Mouse (Mus musculus): ENCODE results near the gene Per1. TPM values are rescaled to one million over a fixed set of nuclear protein-coding genes. Genes with fewer than 3 reads are reported as not detected.

Gene Per1
- polyA plus RNA-seq, 1 experiment: 16.3 TPM

DNA sequence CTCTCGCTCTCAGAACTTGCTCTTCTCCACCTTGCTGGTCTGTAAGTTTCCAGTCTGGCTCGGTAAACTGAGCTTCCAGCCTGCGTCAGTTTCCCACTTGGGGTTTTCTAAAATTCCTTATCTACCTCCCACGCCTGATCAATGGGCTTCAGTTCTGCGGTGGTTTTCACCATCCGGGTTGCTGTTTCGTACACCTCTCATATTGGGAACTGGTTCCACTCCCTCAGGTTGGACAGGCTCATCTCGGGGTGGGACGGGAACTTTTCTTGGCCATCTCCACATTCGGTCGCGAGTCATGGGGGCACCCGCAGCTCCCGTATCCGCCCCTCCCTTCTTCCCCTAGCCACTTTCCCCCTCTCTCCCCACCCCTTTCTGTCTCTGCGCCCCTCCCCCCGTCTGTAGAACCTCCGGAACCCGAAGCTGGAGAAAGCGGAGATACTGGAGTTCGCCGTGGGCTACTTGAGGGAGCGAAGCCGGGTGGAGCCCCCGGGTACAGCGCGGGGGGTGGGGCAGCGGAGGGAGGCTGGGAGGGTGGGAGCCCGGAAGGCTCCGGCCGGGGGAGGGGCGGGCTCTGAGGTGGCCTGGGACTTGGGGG, 26.8 kb downstream of the Per1 start:
- TF ChIP-seq CTCF (IDR thresholded peaks at IDR 0.05; ENCODE audit: borderline replicate concordance, extremely low read depth, insufficient read depth, insufficient read length): no peak
- TF ChIP-seq POLR2A (IDR thresholded peaks at IDR 0.05; ENCODE audit: borderline replicate concordance, extremely low read depth, insufficient read depth, insufficient read length, poor library complexity, severe bottlenecking): no peak
- DNase-seq (ENCODE audit: low read depth): peak; percentile 55

DNA sequence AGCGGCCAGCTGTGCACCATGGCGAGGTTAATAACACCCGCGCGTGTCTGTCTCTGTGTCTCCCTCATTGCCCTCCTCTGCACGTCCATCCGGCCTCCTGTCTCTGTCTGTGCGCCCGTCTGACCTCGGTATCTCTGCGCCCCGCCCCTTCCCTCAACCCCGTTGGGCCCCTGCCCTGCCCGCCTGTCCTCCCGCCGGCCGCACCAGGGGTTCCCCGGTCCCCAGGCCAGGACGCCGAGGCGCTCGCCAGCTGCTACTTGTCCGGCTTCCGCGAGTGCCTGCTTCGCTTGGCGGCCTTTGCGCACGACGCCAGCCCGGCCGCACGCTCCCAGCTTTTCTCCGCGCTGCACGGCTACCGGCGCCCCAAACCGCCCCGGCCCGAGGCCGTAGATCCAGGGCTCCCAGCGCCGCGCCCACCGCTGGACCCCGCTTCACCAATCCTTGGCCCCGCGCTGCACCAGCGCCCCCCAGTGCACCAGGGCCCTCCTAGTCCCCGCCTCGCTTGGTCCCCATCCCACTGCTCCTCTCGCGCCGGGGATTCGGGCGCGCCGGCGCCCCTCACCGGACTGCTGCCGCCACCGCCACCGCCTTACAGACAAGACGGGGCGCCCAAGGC, 27.4 kb downstream of the Per1 start, which contains the start of gene 9130213A22Rik:
TSS of gene 9130213A22Rik (minus strand) at position 254 of the 616 bp plus-strand sequence.
- DNase-seq (ENCODE audit: low read depth): peak; percentile 94
- TF ChIP-seq CTCF (IDR thresholded peaks at IDR 0.05; ENCODE audit: borderline replicate concordance, extremely low read depth, insufficient read depth, insufficient read length) (peak; percentile 48), POLR2A (IDR thresholded peaks at IDR 0.05; ENCODE audit: borderline replicate concordance, extremely low read depth, insufficient read depth, insufficient read length, poor library complexity, severe bottlenecking) (no peak)

DNA sequence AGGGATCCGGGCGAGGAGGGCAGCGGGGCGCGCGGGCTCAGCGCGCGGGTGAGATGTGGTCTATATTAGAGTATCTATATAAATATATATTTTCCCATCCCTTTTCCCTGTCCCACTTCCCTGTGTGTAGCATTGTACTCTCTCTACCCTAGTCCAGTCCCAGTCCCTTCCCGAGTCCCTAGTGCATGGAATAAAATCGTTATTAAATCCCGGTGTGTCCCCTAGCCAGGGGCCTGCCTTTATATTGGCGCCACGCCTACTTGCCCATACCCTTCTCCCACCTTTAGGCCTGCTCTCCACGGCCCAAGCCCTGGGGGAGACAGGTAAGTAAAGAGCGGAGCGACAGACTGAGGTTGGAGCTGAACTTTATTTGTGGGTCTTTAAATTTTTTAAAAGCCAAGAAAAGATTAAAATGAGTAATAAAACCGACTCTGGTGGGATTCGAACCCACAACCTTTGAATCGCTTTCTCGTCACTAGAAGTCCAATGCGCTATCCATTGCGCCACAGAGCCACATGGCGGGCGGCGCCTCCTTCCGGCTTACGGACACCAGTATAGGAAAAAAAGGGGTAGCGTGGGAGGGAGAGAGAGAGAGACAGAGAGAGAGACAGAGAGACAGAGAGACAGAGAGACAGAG, 28.2 kb downstream of the Per1 start:
- peak; percentile 91 for DNase-seq (ENCODE audit: low read depth)
- TF ChIP-seq CTCF (IDR thresholded peaks at IDR 0.05; ENCODE audit: borderline replicate concordance, extremely low read depth, insufficient read depth, insufficient read length) (no peak), POLR2A (IDR thresholded peaks at IDR 0.05; ENCODE audit: borderline replicate concordance, extremely low read depth, insufficient read depth, insufficient read length, poor library complexity, severe bottlenecking) (no peak)

DNA sequence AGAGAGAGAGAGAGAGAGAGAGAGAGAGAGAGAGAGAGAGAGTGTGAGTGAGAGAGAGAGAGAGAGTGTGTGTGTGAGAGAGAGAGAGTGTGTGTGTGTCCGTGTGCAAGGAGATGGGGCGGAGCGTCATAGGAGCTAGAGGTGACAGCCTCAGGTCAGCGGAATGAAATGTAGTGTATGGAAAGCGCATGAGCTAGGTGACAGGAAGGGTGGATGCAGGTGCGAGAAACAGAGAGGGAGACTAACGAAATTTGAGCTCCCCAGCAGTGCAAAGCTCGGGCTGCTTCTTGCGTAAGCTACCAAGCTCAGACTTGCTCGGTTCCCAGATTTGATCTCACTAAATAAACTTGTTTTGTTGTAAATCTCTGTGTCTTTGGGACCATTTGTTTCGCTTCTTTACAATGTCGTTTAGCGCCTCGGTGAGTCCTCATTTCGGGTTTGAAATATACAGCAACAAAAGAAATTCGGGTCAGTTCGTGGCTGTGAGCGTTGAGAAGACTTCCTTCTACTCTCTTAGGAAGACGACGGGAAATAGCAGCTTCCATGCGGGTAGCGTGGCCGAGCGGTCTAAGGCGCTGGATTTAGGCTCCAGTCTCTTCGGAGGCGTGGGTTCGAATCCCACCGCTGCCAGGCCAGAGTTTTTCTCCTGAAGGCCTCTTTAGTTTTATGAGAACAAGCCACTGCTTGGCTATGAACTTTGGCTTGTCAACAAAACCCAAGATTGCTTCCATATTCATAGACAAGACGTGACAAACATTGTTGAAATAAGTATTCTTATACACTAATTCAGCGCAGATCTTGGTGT, 28.9 kb downstream of the Per1 start:
- peak; percentile 95 for DNase-seq (ENCODE audit: low read depth)
- TF ChIP-seq CTCF (IDR thresholded peaks at IDR 0.05; ENCODE audit: borderline replicate concordance, extremely low read depth, insufficient read depth, insufficient read length) (no peak), POLR2A (IDR thresholded peaks at IDR 0.05; ENCODE audit: borderline replicate concordance, extremely low read depth, insufficient read depth, insufficient read length, poor library complexity, severe bottlenecking) (no peak)

DNA sequence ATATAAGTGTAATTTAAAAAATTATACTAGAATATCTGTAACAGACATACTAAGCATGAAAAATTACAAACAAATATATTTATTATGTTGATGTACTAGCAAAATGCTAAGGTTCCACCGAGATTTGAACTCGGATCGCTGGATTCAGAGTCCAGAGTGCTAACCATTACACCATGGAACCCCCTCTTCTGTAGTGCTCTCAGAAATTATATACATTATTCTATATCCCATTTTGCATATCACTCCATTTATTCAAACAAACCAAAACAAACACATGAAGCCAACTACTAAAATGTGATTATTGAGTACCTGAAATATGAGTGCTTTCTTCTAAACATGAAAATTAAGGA, 29.5 kb downstream of the Per1 start:
- DNase-seq (ENCODE audit: low read depth): peak; percentile 89
- TF ChIP-seq POLR2A (IDR thresholded peaks at IDR 0.05; ENCODE audit: borderline replicate concordance, extremely low read depth, insufficient read depth, insufficient read length, poor library complexity, severe bottlenecking) (no peak), CTCF (IDR thresholded peaks at IDR 0.05; ENCODE audit: borderline replicate concordance, extremely low read depth, insufficient read depth, insufficient read length) (no peak)

DNA sequence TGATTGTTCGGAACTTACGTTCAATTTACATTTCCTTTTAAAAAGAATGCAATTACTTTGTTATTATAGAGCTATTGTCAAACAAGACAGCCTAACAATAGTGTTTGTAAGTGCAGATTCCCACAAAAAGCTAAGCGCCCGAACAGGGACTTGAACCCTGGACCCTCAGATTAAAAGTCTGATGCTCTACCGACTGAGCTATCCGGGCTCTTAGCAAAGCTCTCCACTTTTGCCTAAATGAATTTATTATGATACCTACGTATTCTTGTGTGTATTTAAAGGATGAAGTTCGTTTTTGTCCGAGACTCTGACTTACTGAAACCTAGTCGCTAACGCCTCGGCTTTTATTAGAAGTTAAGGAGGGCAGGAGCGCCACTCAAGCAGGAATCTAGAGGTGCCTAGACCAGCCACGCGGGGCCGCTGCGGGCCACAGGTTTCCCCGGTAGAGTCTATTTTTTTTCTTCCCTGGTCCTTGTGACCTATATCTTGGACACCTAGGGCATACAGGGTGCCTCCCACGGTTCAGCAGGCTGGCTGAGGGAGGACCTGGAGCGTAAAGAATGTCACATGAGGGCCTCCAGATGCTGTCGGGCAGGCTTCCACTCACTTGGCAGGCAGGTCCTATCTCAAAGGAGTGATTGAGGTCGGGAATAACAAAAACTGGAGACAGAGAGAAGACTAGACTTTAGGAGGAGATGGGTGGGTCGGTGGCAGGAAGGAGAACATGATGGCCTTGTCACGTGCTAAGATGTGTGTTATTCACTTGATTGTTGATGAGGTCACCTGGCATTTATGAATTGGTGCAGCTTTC, 30.2 kb downstream of the Per1 start:
- TF ChIP-seq CTCF (IDR thresholded peaks at IDR 0.05; ENCODE audit: borderline replicate concordance, extremely low read depth, insufficient read depth, insufficient read length) (peak; percentile 51; the same call in 1 of the 2 replicates), POLR2A (IDR thresholded peaks at IDR 0.05; ENCODE audit: borderline replicate concordance, extremely low read depth, insufficient read depth, insufficient read length, poor library complexity, severe bottlenecking) (no peak)
- DNase-seq (ENCODE audit: low read depth): peak; percentile 94

DNA sequence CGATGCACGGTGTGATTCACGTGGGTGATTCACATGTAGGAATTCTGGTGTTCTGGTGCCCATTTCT, 30.7 kb downstream of the Per1 start, which contains the start of gene Aloxe3:
TSS of gene Aloxe3 (plus strand) at position 45 of the 67 bp plus-strand sequence.
- no peak for TF ChIP-seq POLR2A (IDR thresholded peaks at IDR 0.05; ENCODE audit: borderline replicate concordance, extremely low read depth, insufficient read depth, insufficient read length, poor library complexity, severe bottlenecking)
- TF ChIP-seq CTCF (IDR thresholded peaks at IDR 0.05; ENCODE audit: borderline replicate concordance, extremely low read depth, insufficient read depth, insufficient read length): no peak

DNA sequence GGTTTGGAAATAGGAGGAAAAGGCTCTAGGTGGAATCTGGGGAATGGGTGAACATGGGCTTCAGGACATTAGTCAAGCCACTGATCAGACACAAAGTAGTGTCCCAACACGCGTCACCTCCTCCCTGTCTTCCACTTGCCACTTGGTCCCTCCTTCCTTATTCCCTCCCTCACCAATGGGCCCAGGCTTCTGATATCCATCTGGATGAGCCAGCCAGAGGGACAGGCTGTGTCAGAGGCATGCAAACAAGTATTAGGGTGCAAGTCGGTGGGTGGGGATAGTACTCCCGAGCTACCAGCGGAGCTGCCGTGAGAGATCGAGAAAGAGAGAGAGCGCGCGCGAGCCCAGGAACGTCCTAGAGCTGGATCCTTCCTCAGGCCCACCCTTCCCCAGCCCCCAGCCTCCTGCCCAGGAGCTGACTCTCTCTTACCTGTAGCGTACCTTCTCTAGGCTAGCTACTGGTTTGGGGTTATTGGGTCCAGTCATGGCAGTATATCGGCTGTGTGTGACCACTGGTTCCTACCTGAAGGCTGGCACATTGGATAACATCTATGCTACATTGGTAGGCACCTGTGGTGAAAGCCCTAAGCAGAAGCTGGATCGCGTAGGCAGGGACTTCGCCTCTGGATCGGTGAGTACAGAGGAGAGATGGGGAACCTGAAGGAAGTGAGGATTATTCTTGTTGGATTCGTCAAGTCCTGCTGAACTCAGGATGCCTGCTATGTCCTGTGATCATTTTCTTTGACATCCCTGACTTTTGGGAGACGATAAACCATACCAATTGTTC, 31.1 kb downstream of the Per1 start:
- DNase-seq (ENCODE audit: low read depth): peak; percentile 20
- no peak for TF ChIP-seq POLR2A (IDR thresholded peaks at IDR 0.05; ENCODE audit: borderline replicate concordance, extremely low read depth, insufficient read depth, insufficient read length, poor library complexity, severe bottlenecking)
- no peak for TF ChIP-seq CTCF (IDR thresholded peaks at IDR 0.05; ENCODE audit: borderline replicate concordance, extremely low read depth, insufficient read depth, insufficient read length)

More for the DNA sequence above, 30.7 kb downstream of the Per1 start, which contains the start of gene Aloxe3:
- DNase-seq (ENCODE audit: low read depth): no peak

DNA sequence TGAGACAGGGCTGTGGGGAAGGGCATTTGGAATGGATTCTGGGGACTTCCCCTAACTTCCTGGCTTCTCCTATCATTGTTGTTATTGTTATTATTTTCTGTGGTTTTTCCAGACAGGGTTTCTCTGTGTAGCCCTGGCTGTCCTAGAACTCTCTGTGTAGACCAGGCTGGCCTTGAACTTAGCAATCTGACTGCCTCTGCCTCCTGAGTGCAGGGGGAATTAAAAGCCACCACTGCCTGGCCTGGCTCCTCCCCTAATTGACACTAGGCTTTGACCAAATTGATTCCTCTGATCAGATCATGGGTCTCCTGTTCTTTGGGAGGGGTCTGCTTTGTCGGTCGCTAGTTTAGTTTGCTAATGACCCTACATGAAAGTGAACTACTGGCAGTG, 31.7 kb downstream of the Per1 start:
- DNase-seq (ENCODE audit: low read depth): no peak
- TF ChIP-seq POLR2A (IDR thresholded peaks at IDR 0.05; ENCODE audit: borderline replicate concordance, extremely low read depth, insufficient read depth, insufficient read length, poor library complexity, severe bottlenecking) (no peak), CTCF (IDR thresholded peaks at IDR 0.05; ENCODE audit: borderline replicate concordance, extremely low read depth, insufficient read depth, insufficient read length) (no peak)

DNA sequence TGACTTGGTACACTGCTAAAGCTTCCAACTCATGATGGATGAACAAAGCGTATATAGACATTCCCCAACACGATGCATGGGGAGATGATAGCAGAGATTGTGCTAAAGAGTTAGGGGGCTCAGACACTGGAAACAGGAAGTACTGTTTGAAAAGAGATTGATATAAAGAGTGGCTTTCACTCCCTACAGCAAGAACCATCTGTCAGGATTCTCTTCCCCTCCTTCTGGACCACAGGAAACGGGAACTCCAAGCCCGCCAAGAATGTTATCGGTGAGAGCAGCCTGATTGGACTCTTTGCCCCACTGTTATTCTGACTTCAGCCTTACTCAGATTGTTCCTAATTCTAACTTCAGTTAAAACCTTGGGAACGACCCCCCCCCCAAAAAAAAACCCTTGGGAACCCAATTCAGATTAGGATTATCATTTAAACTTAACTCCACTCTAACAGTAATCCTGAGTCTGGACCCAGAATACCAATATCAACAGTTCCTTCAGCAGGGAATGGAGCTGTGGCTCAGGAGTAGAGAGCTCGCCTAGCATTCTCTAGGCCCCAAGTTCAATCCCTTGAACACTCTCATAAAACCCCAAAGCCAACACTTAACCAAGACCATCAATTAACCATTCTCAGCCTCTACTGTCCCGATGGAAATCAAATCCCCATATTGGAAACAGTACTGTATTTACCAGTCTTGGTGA, 33.6 kb downstream of the Per1 start:
- no peak for TF ChIP-seq POLR2A (IDR thresholded peaks at IDR 0.05; ENCODE audit: borderline replicate concordance, extremely low read depth, insufficient read depth, insufficient read length, poor library complexity, severe bottlenecking)
- no peak for TF ChIP-seq CTCF (IDR thresholded peaks at IDR 0.05; ENCODE audit: borderline replicate concordance, extremely low read depth, insufficient read depth, insufficient read length)
- DNase-seq (ENCODE audit: low read depth): no peak

Data from brain, embryonic 14.5 days (tissue).